Mouse (Mus musculus) intestine, embryonic 15.5 days (tissue): ENCODE results near the gene Fcgbp. TPM values are rescaled to one million over a fixed set of nuclear protein-coding genes. Genes with fewer than 3 reads are reported as not detected.

Experiments used
- ATAC-seq: fragments of 200-750 bp; cut with Nextera tagmentation; 2 replicates; pipeline ENCODE4 v1.8.0; 2017; ENCODE audit warnings: moderate TSS enrichment, moderate library complexity
- H3K27ac ChIP-seq: fragments of 300-500 bp; sonication (generic); 2 replicates; pipeline ENCODE4 v1.5.1; 2015; ENCODE audit warnings: mild to moderate bottlenecking, inconsistent platforms
- H3K27me3 ChIP-seq: fragments of 300-500 bp; sonication (generic); replicated peaks from 2 replicates; pipeline ENCODE4 v1.6.1; 2015; ENCODE audit warnings: inconsistent platforms
- H3K36me3 ChIP-seq: fragments of 300-500 bp; sonication (generic); 2 replicates; pipeline ENCODE4 v1.6.1; 2015; ENCODE audit warnings: inconsistent platforms
- H3K4me1 ChIP-seq: fragments of 300-500 bp; sonication (generic); replicated peaks from 2 replicates; pipeline ENCODE4 v1.6.1; 2015; ENCODE audit warnings: inconsistent platforms
- H3K4me2 ChIP-seq: fragments of 300-500 bp; sonication (generic); replicated peaks from 2 replicates; pipeline ENCODE4 v1.6.1; 2015; ENCODE audit warnings: mild to moderate bottlenecking, inconsistent platforms
- H3K4me3 ChIP-seq: fragments of 300-500 bp; sonication (generic); replicated peaks from 2 replicates; pipeline ENCODE4 v1.5.1; 2015; ENCODE audit warnings: inconsistent platforms
- H3K9ac ChIP-seq: fragments of 300-500 bp; sonication (generic); 2 replicates; pipeline ENCODE4 v1.6.1; 2015; ENCODE audit warnings: inconsistent platforms
- H3K9me3 ChIP-seq: fragments of 300-500 bp; sonication (generic); 2 replicates; pipeline ENCODE4 v1.6.1; 2016; ENCODE audit warnings: inconsistent platforms
- WGBS: fragments of 180-500 bp; shearing (Covaris S2); methylation state at CpG from one replicate; pipeline ENCODE4 v1.1.7; 2015; 5-methylcytosine and 5-hydroxymethylcytosine counted together
- polyA plus RNA-seq: library from polyadenylated mRNA; unstranded; fragments of >200 nt; fragmentation: Nextera tagmentation; extraction: Ambion mirVana; gene quantifications from 2 replicates; pipeline ENCODE4 v1.2.1, GENCODE M21; 2015

The Fcgbp gene
- polyA plus RNA-seq = 99.5 and 129 TPM in 2 replicates

DNA sequence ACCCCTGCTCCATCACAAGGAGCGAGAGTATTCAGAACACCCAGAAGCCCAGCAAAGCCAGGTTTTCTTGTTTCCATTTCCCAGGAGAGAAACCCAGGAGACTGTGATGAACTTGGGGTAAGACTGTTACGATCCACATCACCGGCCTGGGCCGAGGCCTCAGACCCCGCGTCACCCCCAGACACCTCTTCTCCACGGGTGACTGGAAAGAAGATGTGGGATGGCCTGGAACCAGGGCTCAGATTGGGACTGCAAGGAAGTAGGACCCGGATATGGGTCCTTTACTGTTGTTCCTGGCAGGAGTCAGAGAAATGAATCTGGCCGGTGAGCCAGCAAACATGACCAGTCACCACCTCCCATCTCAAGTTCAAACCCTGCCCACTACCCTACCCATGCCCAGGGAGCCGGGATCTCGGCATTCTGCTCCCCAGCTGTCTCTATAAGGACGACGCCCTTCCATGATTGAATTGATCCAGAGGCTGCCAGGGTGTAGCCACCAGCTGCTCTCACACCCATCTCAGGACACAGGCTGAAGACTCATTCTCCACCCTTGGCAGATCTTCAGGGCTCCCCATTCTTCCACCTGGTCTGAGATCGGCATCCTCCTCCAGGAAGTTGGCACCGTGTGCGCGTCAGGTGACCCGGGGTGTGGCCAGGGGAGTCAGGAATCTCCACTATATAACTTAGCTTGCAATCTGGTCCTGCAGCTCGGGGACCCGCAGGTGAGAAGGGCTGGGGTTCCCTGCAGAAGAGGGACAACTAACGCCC, at the start of gene Fcgbp:
Gene Fcgbp, plus strand, starts transcription at position 706 of the 768 bp plus-strand sequence.
- no peaks in the 10 kb centered on the region for H3K9me3 ChIP-seq
- 0 out of 2 replicates have a peak, but pooled peaks cover 3% of the 10 kb centered on the region for H3K4me1 ChIP-seq
- no peak within 1 kb of the TSS for H3K9ac ChIP-seq
- H3K36me3 ChIP-seq = no peaks in the 10 kb centered on the region
- H3K27ac ChIP-seq = 0 out of 2 replicates have a peak within 1 kb of the TSS, but pooled peaks have one; percentile 17
- peak within 1 kb of the TSS; percentile 14; the same call in 1 of the 2 replicates for H3K4me2 ChIP-seq
- no peaks in the 10 kb centered on the region for H3K27me3 ChIP-seq
- peak; percentile 68 for ATAC-seq
- WGBS = 71% methylated on average over 21 of the region's 21 CpGs
- H3K4me3 ChIP-seq = no peak within 1 kb of the TSS

DNA sequence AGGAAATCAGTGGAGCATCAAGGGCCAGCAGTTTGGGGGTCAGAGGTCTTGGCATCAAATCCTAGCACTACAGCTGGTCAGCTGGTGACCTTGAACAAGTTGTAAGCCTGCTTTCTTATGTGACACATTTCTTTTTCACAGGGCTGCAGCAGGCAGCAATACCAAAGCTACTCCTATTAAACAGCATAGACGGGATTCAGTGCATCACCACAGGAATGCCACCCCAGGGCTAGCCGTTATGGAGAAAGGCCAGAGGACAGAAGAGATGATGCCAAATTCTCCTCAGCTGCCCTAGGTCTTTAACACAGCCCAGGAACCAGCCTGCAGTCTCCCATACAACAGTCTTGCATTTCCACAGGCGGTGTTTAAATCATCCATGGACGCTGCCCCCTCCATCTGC, 26.5 kb upstream of the Fcgbp start:
- 90% methylated on average over 4 of the region's 4 CpGs for WGBS
- Histone ChIP-seq H3K4me3 (no peak overlapping the region), H3K4me1 (peaks cover 6% of the 10 kb centered on the region; the same call in 1 of the 2 replicates), H3K9ac (no peak overlapping the region), H3K9me3 (no peaks in the 10 kb centered on the region), H3K27ac (no peak overlapping the region), H3K36me3 (peaks cover 56% of the 10 kb centered on the region), H3K4me2 (no peak overlapping the region), H3K27me3 (no peaks in the 10 kb centered on the region)
- no peak for ATAC-seq

DNA sequence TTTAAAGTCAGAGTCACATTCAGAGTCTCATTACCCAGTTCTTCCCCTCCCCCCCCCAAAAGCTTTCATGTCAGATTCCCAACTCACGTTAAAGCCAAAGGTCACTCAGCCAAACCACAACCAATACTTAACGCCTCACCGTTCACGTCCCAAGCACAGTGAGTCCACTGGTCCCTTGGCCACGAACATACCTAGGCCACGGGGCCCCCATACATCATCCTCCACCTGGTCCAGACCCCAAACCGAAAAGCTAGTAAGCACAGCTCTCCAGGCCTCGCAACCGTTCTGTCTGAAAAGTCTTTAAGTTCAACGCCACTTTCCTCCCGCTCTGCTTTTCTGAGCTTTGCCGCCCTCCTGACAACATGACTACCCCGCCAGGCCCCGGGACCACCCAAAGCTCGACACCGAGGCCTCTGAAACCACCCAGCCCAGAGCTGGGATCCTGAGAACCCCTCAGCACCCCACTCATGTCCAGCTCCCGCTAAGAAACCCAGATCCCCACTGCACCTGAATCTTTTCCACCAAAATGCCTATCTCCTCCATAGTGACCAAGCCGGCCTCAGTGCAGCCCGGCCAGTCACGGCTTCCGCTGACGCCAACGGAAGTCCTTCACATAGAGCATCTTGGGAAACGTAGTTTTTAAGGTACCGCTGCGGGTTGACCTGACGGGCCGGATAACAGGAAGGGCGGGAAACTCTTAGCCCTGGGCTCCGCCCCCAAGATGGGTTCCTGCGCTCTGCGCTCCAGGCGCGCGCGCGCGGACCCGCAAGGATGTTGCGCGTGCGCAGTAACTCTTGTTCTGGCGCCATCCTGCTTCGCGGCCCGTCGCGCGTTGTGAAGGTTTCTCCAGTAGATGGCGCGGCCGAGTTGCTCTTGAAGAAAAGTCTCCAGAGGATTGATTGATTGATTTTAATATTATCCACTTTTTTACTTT, 21.3 kb upstream of the Fcgbp start, which contains the start of gene Psmc4:
Gene Psmc4, minus strand, starts transcription at position 626 of the 934 bp plus-strand sequence.
- peak within 1 kb of the TSS; percentile 75 for H3K9ac ChIP-seq
- H3K4me1 ChIP-seq = peaks cover 8% of the 10 kb centered on the region; the same call in 1 of the 2 replicates
- ATAC-seq = peak; percentile 97
- H3K36me3 ChIP-seq = peaks cover 26% of the 10 kb centered on the region
- no peak within 1 kb of the TSS for H3K27ac ChIP-seq
- no peaks in the 10 kb centered on the region for H3K27me3 ChIP-seq
- no peaks in the 10 kb centered on the region for H3K9me3 ChIP-seq
- H3K4me2 ChIP-seq = peak within 1 kb of the TSS; percentile 65
- WGBS = under 1% methylated on average over 52 of the region's 52 CpGs
- peak within 1 kb of the TSS; percentile 77 for H3K4me3 ChIP-seq

DNA sequence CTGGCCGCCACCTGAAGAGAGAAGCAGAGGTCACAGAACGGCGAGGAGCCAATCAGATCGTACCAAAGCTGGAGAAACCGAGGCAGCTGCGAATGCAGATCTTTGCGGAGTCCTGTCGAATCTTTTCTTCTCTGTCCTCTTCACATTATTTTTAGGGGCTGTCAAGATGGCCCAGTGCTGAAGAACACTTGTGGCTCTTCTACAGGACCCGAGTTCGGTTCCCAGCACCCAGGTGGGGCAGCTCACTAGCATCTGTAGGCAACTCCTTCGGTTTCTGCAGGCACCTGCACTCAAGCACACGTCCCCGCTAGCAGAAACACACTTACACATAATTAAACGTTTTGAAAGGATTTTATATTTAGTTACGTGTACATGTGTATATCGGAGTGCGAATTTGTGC, 20.5 kb upstream of the Fcgbp start:
- 59% methylated on average over 17 of the region's 17 CpGs for WGBS

DNA sequence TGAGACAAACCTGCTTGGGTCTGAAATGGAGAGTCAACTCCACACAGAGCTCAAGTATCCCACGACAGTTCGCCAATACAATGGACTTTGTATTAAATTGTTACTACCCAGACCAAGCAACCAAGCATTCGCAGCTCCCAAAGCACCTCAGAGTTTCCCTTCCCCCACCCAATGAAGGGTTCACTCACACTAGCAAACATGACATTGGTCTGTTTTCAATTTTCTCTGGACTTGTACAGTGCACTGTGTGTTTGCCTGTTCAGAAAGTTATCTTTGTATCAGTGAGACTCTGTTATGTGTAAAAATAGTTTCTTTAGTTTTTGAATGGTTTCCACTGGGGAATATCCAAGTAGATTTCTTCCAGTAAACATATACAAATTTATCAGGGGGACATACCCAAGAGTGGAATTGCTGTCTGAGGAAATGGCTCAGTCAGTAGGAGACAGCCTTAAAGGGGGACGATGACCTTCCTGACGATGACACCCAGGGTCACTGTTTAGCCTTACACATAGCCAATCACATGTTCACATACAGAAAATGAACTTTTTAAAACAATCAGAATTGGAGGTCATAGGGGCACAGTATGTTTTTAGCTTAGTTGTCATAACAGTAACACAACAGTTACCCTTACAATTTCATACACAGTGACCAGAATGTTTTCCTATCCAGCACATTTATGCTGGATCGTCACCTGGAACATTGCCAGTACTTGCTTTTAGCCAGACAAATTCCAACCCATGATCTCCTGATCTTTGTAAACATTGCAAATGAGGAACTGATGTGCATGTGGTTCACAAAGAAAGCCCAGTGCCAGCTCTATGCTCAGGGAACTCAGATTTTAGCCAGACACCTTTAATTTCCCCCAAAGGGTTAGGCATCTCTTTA, 17.7 kb upstream of the Fcgbp start:
- H3K36me3 ChIP-seq = peaks cover 4% of the 10 kb centered on the region; the same call in 1 of the 2 replicates
- WGBS = 70% methylated on average over 6 of the region's 6 CpGs
- H3K27me3 ChIP-seq = no peaks in the 10 kb centered on the region
- no peak overlapping the region for H3K9ac ChIP-seq
- H3K9me3 ChIP-seq = no peaks in the 10 kb centered on the region
- H3K4me1 ChIP-seq = peaks cover 8% of the 10 kb centered on the region; the same call in 1 of the 2 replicates
- ATAC-seq = no peak
- no peak overlapping the region for H3K4me2 ChIP-seq
- H3K4me3 ChIP-seq = no peak overlapping the region
- H3K27ac ChIP-seq = no peak overlapping the region

More for the DNA sequence above, 20.5 kb upstream of the Fcgbp start:
- H3K27me3 ChIP-seq = no peaks in the 10 kb centered on the region
- ATAC-seq = no peak
- no peak overlapping the region for H3K4me3 ChIP-seq
- no peak overlapping the region for H3K27ac ChIP-seq
- H3K36me3 ChIP-seq = peaks cover 26% of the 10 kb centered on the region
- peaks cover 8% of the 10 kb centered on the region; the same call in 1 of the 2 replicates for H3K4me1 ChIP-seq
- H3K9ac ChIP-seq = no peak overlapping the region
- no peaks in the 10 kb centered on the region for H3K9me3 ChIP-seq
- H3K4me2 ChIP-seq = peak overlapping the region; percentile 35

DNA sequence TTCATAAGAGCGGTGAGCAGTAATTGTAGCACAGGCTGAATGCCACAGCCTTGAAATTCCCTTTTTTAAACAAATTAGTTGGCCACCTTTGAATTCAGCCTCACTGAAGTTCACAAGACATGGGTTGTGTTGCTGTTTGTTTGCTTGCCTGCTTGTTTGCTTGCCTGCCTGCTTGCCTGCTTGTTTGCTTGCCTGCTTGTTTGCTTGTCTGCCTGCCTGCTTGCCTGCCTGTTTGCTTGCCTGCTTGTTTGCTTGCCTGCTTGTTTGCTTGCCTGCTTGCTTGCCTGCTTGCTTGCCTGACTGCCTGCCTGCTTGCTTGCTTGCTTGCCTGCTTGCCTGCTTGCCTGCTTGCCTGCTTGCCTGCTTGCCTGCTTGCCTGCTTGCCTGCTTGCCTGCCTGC, 11.1 kb upstream of the Fcgbp start:
- H3K4me3 ChIP-seq = no peak overlapping the region
- WGBS = 92% methylated on average over 1 of the region's 1 CpGs
- no peak overlapping the region for H3K27ac ChIP-seq
- no peaks in the 10 kb centered on the region for H3K4me1 ChIP-seq
- no peaks in the 10 kb centered on the region for H3K36me3 ChIP-seq
- no peak for ATAC-seq
- no peak overlapping the region for H3K9ac ChIP-seq
- H3K27me3 ChIP-seq = no peaks in the 10 kb centered on the region
- no peaks in the 10 kb centered on the region for H3K9me3 ChIP-seq
- H3K4me2 ChIP-seq = no peak overlapping the region

DNA sequence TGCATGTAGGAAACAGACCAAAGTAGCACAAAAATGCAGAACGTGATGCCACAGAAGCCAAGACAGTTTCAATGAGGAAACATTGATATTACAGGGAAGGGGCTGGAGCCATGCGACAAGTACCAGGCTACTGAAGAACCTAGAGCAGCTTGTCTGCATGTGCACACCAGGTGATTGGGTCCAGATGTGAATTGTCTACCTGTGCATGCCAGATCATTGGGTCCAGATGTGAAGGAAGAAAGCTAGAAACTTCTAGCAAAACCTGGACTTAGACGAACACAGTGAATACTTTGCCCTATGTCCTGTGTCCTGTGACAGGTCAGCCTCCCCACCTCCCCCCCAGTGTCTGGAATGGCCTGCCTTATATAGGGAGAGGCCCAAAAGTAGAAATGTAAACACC, 2.4 kb upstream of the Fcgbp start:
- Histone ChIP-seq H3K4me2 (no peak overlapping the region), H3K36me3 (no peaks in the 10 kb centered on the region), H3K27ac (no peak overlapping the region), H3K27me3 (no peaks in the 10 kb centered on the region), H3K4me3 (no peak overlapping the region), H3K4me1 (0 out of 2 replicates have a peak, but pooled peaks cover 3% of the 10 kb centered on the region), H3K9ac (no peak overlapping the region), H3K9me3 (no peaks in the 10 kb centered on the region)
- no peak for ATAC-seq
- 71% methylated on average over 3 of the region's 3 CpGs for WGBS

DNA sequence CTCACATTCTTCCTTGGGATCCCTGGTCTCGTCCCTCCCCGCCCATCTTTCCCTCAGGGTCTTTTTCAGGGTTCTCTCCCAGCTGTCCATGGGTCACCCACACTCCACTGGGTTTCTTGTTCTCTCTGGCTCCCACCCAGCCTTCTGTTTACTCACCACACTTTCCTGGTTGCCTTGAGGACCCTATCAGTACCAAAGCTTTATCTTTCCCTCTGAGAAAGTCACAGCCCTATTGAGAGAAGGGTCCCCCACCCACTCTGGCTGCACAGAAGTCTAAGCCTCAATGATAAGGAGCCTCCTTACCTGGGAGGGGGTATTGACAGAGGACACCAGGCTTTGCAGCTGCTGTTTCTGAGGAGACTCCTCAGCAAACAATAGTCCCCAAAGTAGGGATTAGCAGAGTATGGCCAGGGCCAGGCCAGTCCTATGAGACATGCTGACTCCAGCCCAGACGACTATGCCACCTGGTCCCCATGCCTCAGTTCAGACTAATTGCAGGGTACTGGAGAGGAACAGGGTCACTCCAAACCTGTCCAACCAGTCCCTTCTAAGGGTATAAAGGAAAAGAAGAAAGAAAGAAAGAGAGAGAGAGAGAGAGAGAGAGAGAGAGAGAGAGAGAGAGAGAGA, 1.4 kb upstream of the Fcgbp start:
- H3K4me3 ChIP-seq = no peak overlapping the region
- no peaks in the 10 kb centered on the region for H3K27me3 ChIP-seq
- H3K4me1 ChIP-seq = 0 out of 2 replicates have a peak, but pooled peaks cover 3% of the 10 kb centered on the region
- H3K9me3 ChIP-seq = no peaks in the 10 kb centered on the region
- no peaks in the 10 kb centered on the region for H3K36me3 ChIP-seq
- no peak overlapping the region for H3K27ac ChIP-seq
- ATAC-seq = peak; percentile 59
- no peak overlapping the region for H3K4me2 ChIP-seq
- H3K9ac ChIP-seq = no peak overlapping the region
- WGBS = 46% methylated on average over 3 of the region's 3 CpGs

DNA sequence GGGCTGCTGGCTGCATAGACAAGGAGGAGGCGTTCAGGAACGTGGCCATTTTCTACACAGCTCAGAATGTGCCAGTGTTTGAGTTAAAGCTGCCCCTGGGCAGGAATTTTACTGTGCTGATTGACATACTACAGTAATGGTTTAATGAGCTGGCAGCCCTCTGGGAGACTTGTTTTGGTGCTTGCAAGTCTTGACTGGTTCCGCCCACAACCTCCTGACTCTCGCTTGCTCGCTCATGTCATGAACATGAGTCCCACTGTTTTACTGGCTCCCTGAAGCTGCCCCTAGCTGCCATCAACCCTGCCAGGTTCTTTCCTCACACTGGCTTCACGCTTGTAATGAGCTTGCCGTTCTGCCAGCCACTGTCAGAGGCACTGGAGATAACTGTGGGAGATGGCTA, 13.2 kb downstream of the Fcgbp start:
- no peaks in the 10 kb centered on the region for H3K9me3 ChIP-seq
- H3K36me3 ChIP-seq = no peaks in the 10 kb centered on the region
- WGBS = 81% methylated on average over 7 of the region's 7 CpGs
- H3K27ac ChIP-seq = no peak overlapping the region
- no peaks in the 10 kb centered on the region for H3K27me3 ChIP-seq
- ATAC-seq = no peak
- H3K9ac ChIP-seq = no peak overlapping the region
- no peak overlapping the region for H3K4me2 ChIP-seq
- H3K4me3 ChIP-seq = no peak overlapping the region
- H3K4me1 ChIP-seq = no peaks in the 10 kb centered on the region

DNA sequence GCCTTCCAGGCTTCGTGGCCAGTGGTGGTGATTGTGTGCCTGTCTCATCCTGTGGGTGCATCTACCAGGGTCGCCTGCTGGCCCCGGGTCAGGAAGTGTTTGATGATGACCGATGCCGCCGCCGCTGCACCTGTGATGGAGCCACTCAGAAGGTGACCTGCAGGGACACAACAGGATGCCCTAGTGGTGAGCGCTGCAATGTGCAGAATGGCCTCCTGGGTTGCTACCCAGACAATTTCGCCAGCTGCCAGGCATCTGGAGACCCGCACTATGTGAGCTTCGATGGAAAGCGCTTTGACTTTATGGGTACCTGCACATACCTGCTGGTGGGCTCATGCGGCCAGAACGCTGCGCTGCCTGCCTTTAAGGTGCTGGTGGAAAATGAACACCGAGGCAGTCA, 15.2 kb downstream of the Fcgbp start:
- no peak overlapping the region for H3K4me3 ChIP-seq
- WGBS = 84% methylated on average over 16 of the region's 16 CpGs
- ATAC-seq = no peak
- no peaks in the 10 kb centered on the region for H3K27me3 ChIP-seq
- no peak overlapping the region for H3K9ac ChIP-seq
- no peak overlapping the region for H3K4me2 ChIP-seq
- no peaks in the 10 kb centered on the region for H3K9me3 ChIP-seq
- no peaks in the 10 kb centered on the region for H3K36me3 ChIP-seq
- no peak overlapping the region for H3K27ac ChIP-seq
- no peaks in the 10 kb centered on the region for H3K4me1 ChIP-seq

DNA sequence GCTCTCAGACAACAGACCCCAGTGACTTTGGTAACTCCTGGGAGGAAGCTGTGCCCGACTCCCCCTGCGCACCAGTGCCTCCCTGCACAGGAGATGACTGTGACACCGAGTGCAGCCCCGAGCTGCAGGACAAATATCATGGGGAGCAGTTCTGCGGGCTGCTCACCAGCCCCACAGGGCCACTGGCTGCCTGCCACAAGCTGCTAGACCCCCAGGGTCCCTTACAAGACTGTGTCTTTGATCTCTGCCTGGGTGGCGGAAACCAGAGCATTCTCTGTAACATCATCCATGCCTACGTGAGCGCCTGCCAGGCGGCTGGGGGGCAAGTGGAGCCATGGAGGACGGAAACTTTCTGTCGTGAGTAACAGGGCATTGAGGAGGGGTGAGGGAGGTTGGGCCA, 22.5 kb downstream of the Fcgbp start:
- no peak overlapping the region for H3K4me2 ChIP-seq
- H3K4me1 ChIP-seq = no peaks in the 10 kb centered on the region
- H3K4me3 ChIP-seq = no peak overlapping the region
- no peaks in the 10 kb centered on the region for H3K27me3 ChIP-seq
- no peak overlapping the region for H3K27ac ChIP-seq
- no peak overlapping the region for H3K9ac ChIP-seq
- H3K36me3 ChIP-seq = no peaks in the 10 kb centered on the region
- 49% methylated on average over 11 of the region's 11 CpGs for WGBS
- ATAC-seq = no peak
- H3K9me3 ChIP-seq = no peaks in the 10 kb centered on the region
